Mouse (Mus musculus): ENCODE results near the gene Aldh9a1. TPM values are rescaled to one million over a fixed set of nuclear protein-coding genes. Genes with fewer than 3 reads are reported as not detected.
"Not testable (repeated sequence)": the region's sequence is repeated elsewhere in the genome, so short reads cannot be mapped to it uniquely, and the experiment has no call there.

The Aldh9a1 gene
- total RNA-seq, 2 experiments from 2014 or later = 21.4 to 23.6 TPM

GRCm38 (mm10) chr1:167345994-167346520 is 3.7 kb upstream of the Aldh9a1 start:
- DNase-seq (ENCODE audit: low spot score); intact Hi-C loops (cut with DNase I): not testable (repeated sequence)

GRCm38 (mm10) chr1:167349206-167349605 is 585 bp upstream of the Aldh9a1 start:
- intact Hi-C loops (cut with DNase I); DNase-seq (ENCODE audit: low spot score): not testable (repeated sequence)

- intact Hi-C loops (cut with DNase I) = no loop called here
Observed at GRCm38 (mm10) chr1:167350597-167351415, 1.0 kb downstream of the Aldh9a1 start.

GRCm38 (mm10) chr1:167352403-167352802 is 2.6 kb downstream of the Aldh9a1 start:
- intact Hi-C loops (cut with DNase I) = no loop called here
- no peak for DNase-seq (ENCODE audit: low spot score)

More at GRCm38 (mm10) chr1:167350597-167351415, 1.0 kb downstream of the Aldh9a1 start:
- DNase-seq (ENCODE audit: low spot score) = no peak

- no peak for DNase-seq (ENCODE audit: low spot score)
- intact Hi-C loops (cut with DNase I) = no loop called here
Observed at GRCm38 (mm10) chr1:167357387-167357786, 7.6 kb downstream of the Aldh9a1 start.

GRCm38 (mm10) chr1:167358731-167359130 is 8.9 kb downstream of the Aldh9a1 start:
- DNase-seq (ENCODE audit: low spot score) = no peak
- intact Hi-C loops (cut with DNase I) = no loop called here

- no peak for DNase-seq (ENCODE audit: low spot score)
Observed at GRCm38 (mm10) chr1:167360268-167360667, 10.5 kb downstream of the Aldh9a1 start.

GRCm38 (mm10) chr1:167362819-167363218 is 13.0 kb downstream of the Aldh9a1 start:
- intact Hi-C loops (cut with DNase I) = no loop called here
- no peak for DNase-seq (ENCODE audit: low spot score)

More at GRCm38 (mm10) chr1:167360268-167360667, 10.5 kb downstream of the Aldh9a1 start:
- intact Hi-C loops (cut with DNase I) = no loop called here

- intact Hi-C loops (cut with DNase I) = no loop called here
- DNase-seq (ENCODE audit: low spot score) = no peak
Observed at GRCm38 (mm10) chr1:167363322-167363721, 13.5 kb downstream of the Aldh9a1 start.

GRCm38 (mm10) chr1:167365808-167366207 is 16.0 kb downstream of the Aldh9a1 start:
- intact Hi-C loops (cut with DNase I) = no loop called here
- DNase-seq (ENCODE audit: low spot score) = peak; percentile 26

- no peak for DNase-seq (ENCODE audit: low spot score)
- intact Hi-C loops (cut with DNase I) = no loop called here
Observed at GRCm38 (mm10) chr1:167366621-167367020, 16.8 kb downstream of the Aldh9a1 start.

GRCm38 (mm10) chr1:167368018-167368417 is 18.2 kb downstream of the Aldh9a1 start:
- intact Hi-C loops (cut with DNase I) = no loop called here
- DNase-seq (ENCODE audit: low spot score) = no peak

- no peak for DNase-seq (ENCODE audit: low spot score)
- intact Hi-C loops (cut with DNase I) = no loop called here
Observed at GRCm38 (mm10) chr1:167368513-167368912, 18.7 kb downstream of the Aldh9a1 start.

GRCm38 (mm10) chr1:167369905-167370304 is 20.1 kb downstream of the Aldh9a1 start:
- intact Hi-C loops (cut with DNase I) = loop anchor here (1.0 kb wide), 1 partner anchor 24 kb away; no protein-coding TSS in a partner anchor
- peak; percentile 50 for DNase-seq (ENCODE audit: low spot score)

- intact Hi-C loops (cut with DNase I) = no loop called here
- DNase-seq (ENCODE audit: low spot score) = no peak
Observed at GRCm38 (mm10) chr1:167372739-167373138, 22.9 kb downstream of the Aldh9a1 start.

GRCm38 (mm10) chr1:167374003-167374784 is 24.4 kb downstream of the Aldh9a1 start:
- intact Hi-C loops (cut with DNase I) = no loop called here
- DNase-seq (ENCODE audit: low spot score) = no peak

- intact Hi-C loops (cut with DNase I) = no loop called here
- no peak for DNase-seq (ENCODE audit: low spot score)
Observed at GRCm38 (mm10) chr1:167374942-167375341, 25.2 kb downstream of the Aldh9a1 start.

GRCm38 (mm10) chr1:167378019-167378418 is 28.2 kb downstream of the Aldh9a1 start:
- no peak for DNase-seq (ENCODE audit: low spot score)
- intact Hi-C loops (cut with DNase I) = no loop called here

GRCm38 (mm10) chr1:167379751-167380150 is 30.0 kb downstream of the Aldh9a1 start:
- intact Hi-C loops (cut with DNase I) = no loop called here
- DNase-seq (ENCODE audit: low spot score) = no peak

- intact Hi-C loops (cut with DNase I) = no loop called here
- DNase-seq (ENCODE audit: low spot score) = no peak
Observed at GRCm38 (mm10) chr1:167380223-167380622, 30.4 kb downstream of the Aldh9a1 start.
